Mouse (Mus musculus): ENCODE results near the gene Clec4g.

DNA sequence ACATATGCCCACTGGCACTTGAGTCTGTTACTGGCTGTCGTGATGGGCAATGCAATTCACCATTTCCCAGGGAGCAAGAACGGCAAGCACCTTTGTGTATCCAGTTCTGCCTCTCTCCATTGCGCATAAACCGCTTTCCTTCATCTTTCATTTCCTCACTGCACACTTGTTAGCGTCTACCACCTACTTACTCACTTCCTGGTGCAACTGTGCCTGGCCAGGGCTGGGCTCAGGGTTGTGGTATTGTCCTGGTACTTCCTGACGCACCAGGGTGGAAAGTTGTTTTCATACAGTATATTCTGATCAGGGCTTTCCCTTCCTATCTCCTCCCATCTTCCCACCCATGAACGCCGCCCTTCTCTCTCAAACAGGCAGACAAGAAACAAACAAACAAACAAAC is 59.6 kb downstream of the Clec4g start:
- no peak for TF ChIP-seq CTCF (IDR thresholded peaks at IDR 0.05; ENCODE audit: control insufficient read depth, insufficient read depth, insufficient read length)
- TF ChIP-seq MYOD1 (IDR thresholded peaks at IDR 0.05; ENCODE audit: control insufficient read depth, insufficient read length, low read depth), result no peak
- TF ChIP-seq MAX (IDR thresholded peaks at IDR 0.05), result no peak
- TF ChIP-seq USF1 (IDR thresholded peaks at IDR 0.05; ENCODE audit: low read depth), result no peak
- no peak for TF ChIP-seq CEBPB (IDR thresholded peaks at IDR 0.05; ENCODE audit: low read depth)
